Mouse (Mus musculus): ENCODE data around the gene Zyg11b. TPM values are rescaled to one million over a fixed set of nuclear protein-coding genes. Genes with fewer than 3 reads are reported as not detected.

Zyg11b gene
- 4.3 and 4.7 TPM in 2 replicates for polyA plus RNA-seq (2015; fragmentation: Nextera tagmentation; extraction: Ambion mirVana)

DNA sequence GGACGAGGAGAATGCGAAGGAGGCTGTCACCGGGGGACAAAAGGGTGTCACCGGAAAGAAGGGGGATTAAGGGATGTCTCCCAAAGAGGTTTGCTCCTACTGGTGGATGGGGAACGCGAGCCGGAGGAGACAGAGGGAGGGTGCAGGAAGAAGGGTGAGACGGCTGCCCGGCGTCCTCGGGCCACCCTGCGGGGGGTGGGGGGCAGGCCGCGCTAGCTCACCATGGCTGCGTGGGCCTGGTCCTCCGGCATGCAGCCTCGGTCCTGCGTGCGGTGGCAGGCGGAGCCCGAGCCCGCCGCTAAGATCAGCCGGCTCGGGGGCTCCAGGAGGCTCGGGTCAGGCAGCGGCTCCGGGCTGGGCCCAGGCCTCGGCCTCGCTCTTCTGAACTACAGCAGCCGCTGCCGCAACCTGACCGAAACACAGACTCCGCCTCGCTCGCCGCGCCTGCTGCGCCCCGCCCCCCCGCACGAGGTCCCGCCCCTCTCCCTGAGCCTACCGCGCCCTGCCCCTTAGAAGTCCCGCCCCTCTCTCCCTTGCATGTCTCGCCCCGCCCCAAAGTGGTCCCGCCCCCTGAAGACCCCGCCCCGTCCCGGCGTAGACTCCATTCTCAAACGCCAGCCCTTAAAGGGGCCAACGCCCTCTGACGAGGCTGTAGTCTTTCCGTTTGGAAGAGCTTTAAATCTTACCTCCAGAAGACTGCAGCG is at the start of gene Zyg11b:
Gene Zyg11b (minus strand): TSS at position 427 of the 704 bp plus-strand sequence.
- TF ChIP-seq CTCF (IDR thresholded peaks at IDR 0.05; ENCODE audit: low read depth) (no peak; the same call in 1 of the 2 replicates), EP300 (optimal IDR thresholded peaks at IDR 0.05) (no peak)
- no peaks in the 10 kb centered on the region for H3K9me3 ChIP-seq (ENCODE audit: control insufficient read depth, low read length)
- peak within 1 kb of the TSS; percentile 89 for H3K4me3 ChIP-seq (ENCODE audit: low read depth, low read length)
- H3K9ac ChIP-seq (ENCODE audit: low read length), result peak within 1 kb of the TSS; percentile 91
- no peaks in the 10 kb centered on the region for H3K27me3 ChIP-seq (ENCODE audit: control insufficient read depth, insufficient read depth, low read length)
- peak within 1 kb of the TSS; percentile 83 for H3K4me2 ChIP-seq (replicated peaks; ENCODE audit: low read depth)
- peak within 1 kb of the TSS; percentile 94 for H3K27ac ChIP-seq (replicated peaks)
- peak; percentile 96 for ATAC-seq (ENCODE audit: low FRiP score, low TSS enrichment)
- no peaks in the 10 kb centered on the region for H3K36me3 ChIP-seq (ENCODE audit: control insufficient read depth, insufficient read depth, low read length)
- 1% methylated on average over 39 of the region's 58 CpGs for WGBS
- peak; percentile 99 for DNase-seq (ENCODE audit: low spot score)
- H3K4me1 ChIP-seq (replicated peaks; ENCODE audit: control insufficient read depth, insufficient read depth), result no peaks in the 10 kb centered on the region; the same call in 1 of the 2 replicates

- peak overlapping the region; percentile 18; the same call in 1 of the 2 replicates for H3K27ac ChIP-seq (replicated peaks)
- no peak overlapping the region for H3K4me2 ChIP-seq (replicated peaks; ENCODE audit: low read depth)
- peaks cover 3% of the 10 kb centered on the region for H3K4me1 ChIP-seq (replicated peaks; ENCODE audit: control insufficient read depth, insufficient read depth)
- no peaks in the 10 kb centered on the region for H3K27me3 ChIP-seq (ENCODE audit: control insufficient read depth, insufficient read depth, low read length)
- no peaks in the 10 kb centered on the region for H3K9me3 ChIP-seq (ENCODE audit: control insufficient read depth, low read length)
- no peak overlapping the region for H3K9ac ChIP-seq (ENCODE audit: low read length)
- DNase-seq (ENCODE audit: low spot score) (no peak), ATAC-seq (ENCODE audit: low FRiP score, low TSS enrichment) (no peak)
- TF ChIP-seq EP300 (optimal IDR thresholded peaks at IDR 0.05) (no peak), CTCF (IDR thresholded peaks at IDR 0.05; ENCODE audit: low read depth) (no peak)
- WGBS, result 38% methylated on average over 8 of the region's 8 CpGs
- no peaks in the 10 kb centered on the region for H3K36me3 ChIP-seq (ENCODE audit: control insufficient read depth, insufficient read depth, low read length)
- no peak overlapping the region for H3K4me3 ChIP-seq (ENCODE audit: low read depth, low read length)
Measured at GRCm38 (mm10) chr4:108349836-108350547, 49.1 kb upstream of the Zyg11b start.

DNA sequence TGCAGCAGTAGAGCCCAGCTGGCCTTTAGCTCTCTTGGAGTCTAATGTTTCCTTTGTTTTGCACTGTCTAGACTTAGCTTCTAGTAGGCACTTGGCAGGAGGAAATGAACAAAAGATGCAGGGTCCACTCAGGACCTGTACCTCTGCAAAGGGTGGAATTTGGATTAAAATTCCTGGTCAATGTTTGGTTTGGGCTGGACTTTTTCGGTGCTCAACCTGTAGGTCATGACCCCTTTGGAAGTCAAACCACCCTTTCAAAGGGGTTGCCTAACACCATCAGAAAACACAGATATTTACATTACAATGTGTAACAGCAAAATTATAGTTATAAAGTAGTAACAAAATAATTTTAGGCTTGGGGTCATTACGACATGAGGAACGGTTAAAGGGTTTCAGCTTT is 48.2 kb upstream of the Zyg11b start:
- TF ChIP-seq CTCF (IDR thresholded peaks at IDR 0.05; ENCODE audit: low read depth) (no peak), EP300 (optimal IDR thresholded peaks at IDR 0.05) (no peak)
- 79% methylated on average over 3 of the region's 3 CpGs for WGBS
- Histone ChIP-seq H3K27me3 (ENCODE audit: control insufficient read depth, insufficient read depth, low read length) (no peaks in the 10 kb centered on the region), H3K9me3 (ENCODE audit: control insufficient read depth, low read length) (no peaks in the 10 kb centered on the region), H3K36me3 (ENCODE audit: control insufficient read depth, insufficient read depth, low read length) (no peaks in the 10 kb centered on the region), H3K27ac (replicated peaks) (0 out of 2 replicates have a peak overlapping the region, but pooled peaks have one; percentile 79), H3K4me3 (ENCODE audit: low read depth, low read length) (no peak overlapping the region), H3K4me1 (replicated peaks; ENCODE audit: control insufficient read depth, insufficient read depth) (peaks cover 3% of the 10 kb centered on the region), H3K9ac (ENCODE audit: low read length) (no peak overlapping the region), H3K4me2 (replicated peaks; ENCODE audit: low read depth) (no peak overlapping the region)
- ATAC-seq (ENCODE audit: low FRiP score, low TSS enrichment), result no peak
- DNase-seq (ENCODE audit: low spot score), result no peak

GRCm38 (mm10) chr4:108348256-108348875 is 47.5 kb upstream of the Zyg11b start:
- ATAC-seq (ENCODE audit: low FRiP score, low TSS enrichment), result peak; percentile 60
- Histone ChIP-seq H3K36me3 (ENCODE audit: control insufficient read depth, insufficient read depth, low read length) (no peaks in the 10 kb centered on the region), H3K4me3 (ENCODE audit: low read depth, low read length) (no peak overlapping the region), H3K27ac (replicated peaks) (peak overlapping the region; percentile 79), H3K4me1 (replicated peaks; ENCODE audit: control insufficient read depth, insufficient read depth) (peaks cover 3% of the 10 kb centered on the region), H3K4me2 (replicated peaks; ENCODE audit: low read depth) (no peak overlapping the region), H3K9ac (ENCODE audit: low read length) (no peak overlapping the region), H3K27me3 (ENCODE audit: control insufficient read depth, insufficient read depth, low read length) (no peaks in the 10 kb centered on the region), H3K9me3 (ENCODE audit: control insufficient read depth, low read length) (no peaks in the 10 kb centered on the region)
- TF ChIP-seq CTCF (IDR thresholded peaks at IDR 0.05; ENCODE audit: low read depth), result no peak
- 36% methylated on average over 5 of the region's 5 CpGs for WGBS
- no peak for DNase-seq (ENCODE audit: low spot score)

DNA sequence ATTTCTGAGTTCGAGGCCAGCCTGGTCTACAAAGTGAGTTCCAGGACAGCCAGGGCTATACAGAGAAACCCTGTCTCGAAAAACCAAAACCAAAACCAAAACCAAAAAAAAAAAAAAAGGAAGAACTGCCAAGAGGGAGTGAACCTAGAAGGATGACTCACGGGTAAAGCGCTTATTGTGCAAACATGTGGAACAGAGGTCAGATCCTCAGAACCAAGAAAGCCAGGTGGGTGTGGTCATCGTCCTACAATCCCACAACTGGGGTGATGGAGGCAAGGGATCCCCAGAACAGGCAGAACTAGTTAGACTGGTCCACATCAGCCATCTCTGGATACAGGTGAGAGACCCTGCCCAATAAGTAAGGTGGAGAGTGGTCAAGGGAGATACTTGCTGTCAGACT is 46.2 kb upstream of the Zyg11b start:
- peak; percentile 87 for ATAC-seq (ENCODE audit: low FRiP score, low TSS enrichment)
- Histone ChIP-seq H3K4me1 (replicated peaks; ENCODE audit: control insufficient read depth, insufficient read depth) (peaks cover 3% of the 10 kb centered on the region), H3K27ac (replicated peaks) (peak overlapping the region; percentile 79; the same call in 1 of the 2 replicates)

More for the DNA sequence above, 46.2 kb upstream of the Zyg11b start:
- Histone ChIP-seq H3K9ac (ENCODE audit: low read length) (no peak overlapping the region), H3K4me2 (replicated peaks; ENCODE audit: low read depth) (no peak overlapping the region), H3K9me3 (ENCODE audit: control insufficient read depth, low read length) (no peaks in the 10 kb centered on the region), H3K36me3 (ENCODE audit: control insufficient read depth, insufficient read depth, low read length) (no peaks in the 10 kb centered on the region), H3K27me3 (ENCODE audit: control insufficient read depth, insufficient read depth, low read length) (no peaks in the 10 kb centered on the region), H3K4me3 (ENCODE audit: low read depth, low read length) (no peak overlapping the region)
- peak; percentile 72 for DNase-seq (ENCODE audit: low spot score)
- 51% methylated on average over 5 of the region's 5 CpGs for WGBS
- TF ChIP-seq CTCF (IDR thresholded peaks at IDR 0.05; ENCODE audit: low read depth) (no peak), EP300 (optimal IDR thresholded peaks at IDR 0.05) (peak; percentile 85)
